In the genomic region with DNA sequence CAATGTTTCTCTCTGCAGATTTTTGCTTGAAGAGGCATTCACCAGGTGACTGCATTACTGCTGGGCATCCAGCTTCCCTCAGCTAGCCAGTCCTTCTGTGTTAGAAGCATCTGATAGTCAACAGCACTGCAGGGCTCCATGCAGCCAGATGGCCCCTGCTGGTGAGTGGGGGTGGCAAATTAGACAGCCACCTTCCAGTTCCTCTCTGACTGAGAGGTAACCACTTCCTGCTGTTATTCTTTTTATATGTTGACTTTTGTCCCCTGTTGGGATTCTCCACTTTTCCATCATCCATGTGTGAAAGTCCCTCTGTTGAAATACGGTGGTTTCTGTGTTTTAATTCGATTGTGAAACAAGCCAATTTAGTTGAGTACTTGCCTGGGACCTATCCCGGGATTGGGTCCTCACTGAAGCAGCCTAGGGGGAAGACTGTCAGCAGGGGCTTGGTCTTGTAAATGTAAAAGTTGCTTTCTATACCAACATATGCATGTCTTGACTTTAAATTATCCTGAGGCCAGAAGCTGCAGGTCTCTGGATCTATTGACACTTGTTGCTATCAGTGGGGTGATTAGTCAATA, we compare ENCODE assay signal across 11 mouse cellular contexts. TPM values are rescaled to one million over a fixed set of nuclear protein-coding genes. Genes with fewer than 3 reads are reported as not detected.
DNase-seq lines count a peak whose midpoint lies in the region; ATAC-seq and TF ChIP-seq lines count a peak whose summit lies in the region.
"Had no signal": no experiment of that assay in that cellular context is flagged by ENCODE, and none has a peak within 500 bp of the region (broad histone marks: within the 10 kb centered on the region; RNA-seq: fewer than 3 reads in every experiment).

No protein-coding gene starts in this region.

- H3K36me3 ChIP-seq in lung, postnatal 0 days (ENCODE audit: insufficient read depth, low read length): no peaks in the 10 kb centered on the region
- H3K36me3 ChIP-seq in stomach, postnatal 0 days (ENCODE audit: control insufficient read depth, insufficient read depth, low read length): no peaks in the 10 kb centered on the region
- no peaks in the 10 kb centered on the region for H3K36me3 ChIP-seq in forebrain, embryonic 16.5 days (ENCODE audit: control insufficient read depth, insufficient read depth)
- H3K36me3 ChIP-seq: G1E; heart, embryonic 15.5 days had no signal

- H3K4me2 ChIP-seq in lung, postnatal 0 days (replicated peaks; ENCODE audit: low read depth, low read length): no peak overlapping the region
- no peak overlapping the region for H3K4me2 ChIP-seq in stomach, postnatal 0 days (replicated peaks; ENCODE audit: low read depth)
- no peak overlapping the region for H3K4me2 ChIP-seq in forebrain, embryonic 16.5 days (ENCODE audit: low read length)
- H3K4me2 ChIP-seq: heart, embryonic 15.5 days had no signal

- DNase-seq in lung, postnatal 4 days: peak; percentile 21 to 23
- no peak for DNase-seq in lung, postnatal 0 days (ENCODE audit: low spot score)
- DNase-seq in brain, adult 2 months (ENCODE audit: low read depth, low spot score): peak; percentile 26
- peak; percentile 1 for DNase-seq in thymus, postnatal 25 days
- no peak for DNase-seq in stomach, postnatal 0 days (ENCODE audit: low spot score)
- DNase-seq in left cerebral cortex, adult 11 months (ENCODE audit: low spot score): no peak
- DNase-seq: kidney, adult 11 months had no signal

- TF ChIP-seq EP300 in lung, postnatal 0 days (IDR thresholded peaks at IDR 0.05): no peak
- TF ChIP-seq EP300 in stomach, postnatal 0 days (optimal IDR thresholded peaks at IDR 0.05): no peak

- H3K27ac ChIP-seq in lung, postnatal 0 days (ENCODE audit: low read length): no peak overlapping the region
- H3K27ac ChIP-seq in stomach, postnatal 0 days (replicated peaks): no peak overlapping the region
- no peak overlapping the region for H3K27ac ChIP-seq in forebrain, embryonic 16.5 days (ENCODE audit: low read length)
- H3K27ac ChIP-seq: heart, embryonic 15.5 days had no signal

- H3K9ac ChIP-seq in lung, postnatal 0 days (replicated peaks; ENCODE audit: low read depth): no peak overlapping the region
- H3K9ac ChIP-seq in stomach, postnatal 0 days (ENCODE audit: low read length): no peak overlapping the region
- no peak overlapping the region for H3K9ac ChIP-seq in forebrain, embryonic 16.5 days (replicated peaks; ENCODE audit: low read depth, low read length)
- H3K9ac ChIP-seq: heart, embryonic 15.5 days had no signal

- no peak for ATAC-seq in lung, postnatal 0 days
- peak; percentile 68 for ATAC-seq in megakaryocyte, adult 5-6 weeks (ENCODE audit: poor library complexity, severe bottlenecking)
- no peak for ATAC-seq in stomach, postnatal 0 days (ENCODE audit: low FRiP score, low TSS enrichment)
- ATAC-seq in forebrain, embryonic 16.5 days: no peak

- WGBS in lung, postnatal 0 days: 34% methylated on average over 3 of the region's 3 CpGs
- WGBS in stomach, postnatal 0 days: 65% methylated on average over 3 of the region's 3 CpGs
- 49% methylated on average over 3 of the region's 3 CpGs for WGBS in forebrain, embryonic 16.5 days

- H3K9me3 ChIP-seq in lung, postnatal 0 days (ENCODE audit: low read length): no peaks in the 10 kb centered on the region
- H3K9me3 ChIP-seq in stomach, postnatal 0 days (ENCODE audit: control insufficient read depth, low read length): no peaks in the 10 kb centered on the region
- H3K9me3 ChIP-seq in forebrain, embryonic 16.5 days (ENCODE audit: control insufficient read depth, low read length): no peaks in the 10 kb centered on the region
- H3K9me3 ChIP-seq: G1E; heart, embryonic 15.5 days had no signal

- H3K27me3 ChIP-seq in lung, postnatal 0 days (replicated peaks; ENCODE audit: insufficient read depth, low read length): no peaks in the 10 kb centered on the region
- H3K27me3 ChIP-seq in stomach, postnatal 0 days (ENCODE audit: control insufficient read depth, insufficient read depth, low read length): no peaks in the 10 kb centered on the region
- H3K27me3 ChIP-seq in forebrain, embryonic 16.5 days (replicated peaks; ENCODE audit: control insufficient read depth, insufficient read depth, low read length): no peaks in the 10 kb centered on the region
- H3K27me3 ChIP-seq: heart, embryonic 15.5 days had no signal

- TF ChIP-seq CTCF in lung, postnatal 0 days (IDR thresholded peaks at IDR 0.05): no peak
- TF ChIP-seq CTCF in stomach, postnatal 0 days (IDR thresholded peaks at IDR 0.05; ENCODE audit: low read depth): no peak

- H3K4me1 ChIP-seq in lung, postnatal 0 days (ENCODE audit: insufficient read depth, low read depth, low read length): no peaks in the 10 kb centered on the region
- H3K4me1 ChIP-seq in stomach, postnatal 0 days (replicated peaks; ENCODE audit: control insufficient read depth, insufficient read depth): no peaks in the 10 kb centered on the region
- H3K4me1 ChIP-seq in forebrain, embryonic 16.5 days (replicated peaks; ENCODE audit: control insufficient read depth, insufficient read depth, low read length): no peaks in the 10 kb centered on the region
- H3K4me1 ChIP-seq: heart, embryonic 15.5 days had no signal

- H3K4me3 ChIP-seq in lung, postnatal 0 days (ENCODE audit: low read depth, low read length): no peak overlapping the region
- no peak overlapping the region for H3K4me3 ChIP-seq in stomach, postnatal 0 days (ENCODE audit: low read depth, low read length)
- no peak overlapping the region for H3K4me3 ChIP-seq in forebrain, embryonic 16.5 days (replicated peaks; ENCODE audit: low read length)
- H3K4me3 ChIP-seq: heart, embryonic 15.5 days had no signal

RNA-seq across cellular contexts. Expression of gene Cybb, which starts 16.7 kb away (rescaled TPM):
- polyA plus RNA-seq in lung, postnatal 0 days (2015; fragmentation: Nextera tagmentation; extraction: Ambion mirVana): 13.3 and 16.0 TPM in 2 replicates
- 890 and 891 TPM in 2 replicates for total RNA-seq in megakaryocyte, adult 5-6 weeks (2015)
- 1,069 and 1,126 TPM in 2 replicates for total RNA-seq in megakaryocyte, adult 5-6 weeks (2017)
- polyA plus RNA-seq in stomach, postnatal 0 days (2015; fragmentation: Nextera tagmentation; extraction: Ambion mirVana): 1.8 TPM in 2 replicates
- 0.23 and 0.31 TPM in 2 replicates for polyA plus RNA-seq in forebrain, embryonic 16.5 days (2015; fragmentation: Nextera tagmentation; extraction: Ambion mirVana)

Comparison
In these comparisons a context has a peak if more than half of its experiments do, and no peak if none do; other contexts are left out.
1. DNase-seq: peak in lung, postnatal 4 days (2 of 2), brain, adult 2 months (single experiment) and thymus, postnatal 25 days (single experiment); none in lung, postnatal 0 days (single experiment), stomach, postnatal 0 days (single experiment) and left cerebral cortex, adult 11 months (single experiment).